ENCODE assay signal across 18 mouse cellular contexts in genomic region chr6:144876758-144877157, GRCm38 (mm10).
DNase-seq lines count a peak whose midpoint lies in the region; ATAC-seq and TF ChIP-seq lines count a peak whose summit lies in the region.
"Had no signal": no experiment of that assay in that cellular context is flagged by ENCODE, and none has a peak within 500 bp of the region (broad histone marks: within the 10 kb centered on the region; RNA-seq: fewer than 3 reads in every experiment).

No protein-coding gene starts in this region.

- no peak for TF ChIP-seq POLR2A in brain, embryonic 14.5 days (IDR thresholded peaks at IDR 0.05; ENCODE audit: borderline replicate concordance, extremely low read depth, insufficient read depth, insufficient read length, poor library complexity, severe bottlenecking)

- H3K9me3 ChIP-seq in midbrain, embryonic 13.5 days: no peaks in the 10 kb centered on the region
- no peaks in the 10 kb centered on the region for H3K9me3 ChIP-seq in midbrain, embryonic 10.5 days (replicated peaks)
- H3K9me3 ChIP-seq in forebrain, embryonic 14.5 days (replicated peaks; ENCODE audit: control insufficient read depth, low read length): no peaks in the 10 kb centered on the region
- H3K9me3 ChIP-seq in liver, embryonic 11.5 days (ENCODE audit: control insufficient read depth, low read length): no peaks in the 10 kb centered on the region

- no peak for TF ChIP-seq CTCF in brain, embryonic 14.5 days (IDR thresholded peaks at IDR 0.05; ENCODE audit: borderline replicate concordance, extremely low read depth, insufficient read depth, insufficient read length)

- 0 out of 2 replicates have a peak, but pooled peaks have one; percentile 60 for ATAC-seq in midbrain, embryonic 13.5 days
- ATAC-seq in forebrain, embryonic 14.5 days: peak; percentile 71
- ATAC-seq in liver, embryonic 11.5 days (replicated peaks; ENCODE audit: low FRiP score): no peak

- H3K9ac ChIP-seq in midbrain, embryonic 13.5 days (replicated peaks): no peak overlapping the region
- H3K9ac ChIP-seq in forebrain, embryonic 14.5 days (ENCODE audit: low read length): no peak overlapping the region
- H3K9ac ChIP-seq in liver, embryonic 11.5 days (ENCODE audit: low read depth, low read length): no peak overlapping the region

- no peak overlapping the region for H3K27ac ChIP-seq in midbrain, embryonic 13.5 days
- H3K27ac ChIP-seq in midbrain, embryonic 10.5 days (replicated peaks): no peak overlapping the region
- H3K27ac ChIP-seq in forebrain, embryonic 14.5 days (ENCODE audit: low read depth, low read length): no peak overlapping the region
- no peak overlapping the region for H3K27ac ChIP-seq in liver, embryonic 11.5 days (ENCODE audit: low read depth, low read length)

- H3K27me3 ChIP-seq in midbrain, embryonic 13.5 days: no peaks in the 10 kb centered on the region
- H3K27me3 ChIP-seq in midbrain, embryonic 10.5 days (ENCODE audit: low read depth, poor library complexity, severe bottlenecking): no peaks in the 10 kb centered on the region
- no peaks in the 10 kb centered on the region for H3K27me3 ChIP-seq in forebrain, embryonic 14.5 days (replicated peaks; ENCODE audit: control insufficient read depth, insufficient read depth, low read length)
- H3K27me3 ChIP-seq in liver, embryonic 11.5 days (replicated peaks; ENCODE audit: control insufficient read depth, insufficient read depth, low read length): no peaks in the 10 kb centered on the region

- no peaks in the 10 kb centered on the region for H3K36me3 ChIP-seq in midbrain, embryonic 13.5 days
- no peaks in the 10 kb centered on the region for H3K36me3 ChIP-seq in midbrain, embryonic 10.5 days
- no peaks in the 10 kb centered on the region for H3K36me3 ChIP-seq in forebrain, embryonic 14.5 days (ENCODE audit: control insufficient read depth, insufficient read depth, low read length)
- no peaks in the 10 kb centered on the region for H3K36me3 ChIP-seq in liver, embryonic 11.5 days (ENCODE audit: control insufficient read depth, insufficient read depth, low read length)

- no peak overlapping the region for H3K4me2 ChIP-seq in midbrain, embryonic 13.5 days (replicated peaks)
- H3K4me2 ChIP-seq in forebrain, embryonic 14.5 days (ENCODE audit: low read length): peak overlapping the region; percentile 38
- no peak overlapping the region for H3K4me2 ChIP-seq in liver, embryonic 11.5 days

- H3K4me1 ChIP-seq in midbrain, embryonic 13.5 days (replicated peaks): 0 out of 2 replicates have a peak, but pooled peaks cover 2% of the 10 kb centered on the region
- H3K4me1 ChIP-seq in midbrain, embryonic 10.5 days: no peaks in the 10 kb centered on the region
- no peaks in the 10 kb centered on the region for H3K4me1 ChIP-seq in forebrain, embryonic 14.5 days (ENCODE audit: control insufficient read depth, insufficient read depth, low read length)
- no peaks in the 10 kb centered on the region for H3K4me1 ChIP-seq in liver, embryonic 11.5 days (replicated peaks; ENCODE audit: control insufficient read depth, insufficient read depth, low read length)

- WGBS in midbrain, embryonic 13.5 days: 68% methylated on average over 12 of the region's 12 CpGs
- 81% methylated on average over 12 of the region's 12 CpGs for WGBS in midbrain, embryonic 10.5 days
- 19% methylated on average over 12 of the region's 12 CpGs for WGBS in forebrain, embryonic 14.5 days
- 81% methylated on average over 12 of the region's 12 CpGs for WGBS in liver, embryonic 11.5 days

- H3K4me3 ChIP-seq in midbrain, embryonic 13.5 days (replicated peaks): no peak overlapping the region
- no peak overlapping the region for H3K4me3 ChIP-seq in midbrain, embryonic 10.5 days
- no peak overlapping the region for H3K4me3 ChIP-seq in forebrain, embryonic 14.5 days (ENCODE audit: low read depth, low read length)
- H3K4me3 ChIP-seq in liver, embryonic 11.5 days (ENCODE audit: low read depth, low read length): no peak overlapping the region

- no peak for DNase-seq in midbrain, embryonic 10.5 days (ENCODE audit: low spot score)
- peak; percentile 68 for DNase-seq in brain, embryonic 14.5 days (ENCODE audit: low read depth)
- DNase-seq in forebrain, embryonic 14.5 days (ENCODE audit: low spot score): peak; percentile 44
- DNase-seq in retina, embryonic 14.5 days (ENCODE audit: low spot score): peak; percentile 17
- DNase-seq in embryo, embryonic 9.5 days (ENCODE audit: extremely low spot score): no peak
- no peak for DNase-seq in liver, embryonic 11.5 days (ENCODE audit: low spot score)
- DNase-seq: cerebellum, postnatal 10 days; embryo, embryonic 11 days; gastrocnemius, postnatal 14 days; heart, postnatal 10 days; kidney, adult 8-10 months; kidney, postnatal 4 days; liver; lung, adult 2 months; lung, postnatal 4 days; spleen, adult 18-20 months; thymus, adult 18-20 months had no signal

Comparison
In these comparisons a context has a peak if more than half of its experiments do, and no peak if none do; other contexts are left out.
1. DNase-seq: peak in brain, embryonic 14.5 days (single experiment), forebrain, embryonic 14.5 days (single experiment) and retina, embryonic 14.5 days (single experiment); none in midbrain, embryonic 10.5 days (single experiment), embryo, embryonic 9.5 days (single experiment) and liver, embryonic 11.5 days (single experiment).